Mouse (Mus musculus) kidney, postnatal 25 days (tissue): ENCODE results near the gene Fto.

ENCODE experiments used
- DNase-seq, 2 experiments: peaks; one replicate each; pipeline ENCODE4 v3.0.0; 2021; ENCODE audit warnings: mixed read lengths in 2 of 2

Fto gene

DNA sequence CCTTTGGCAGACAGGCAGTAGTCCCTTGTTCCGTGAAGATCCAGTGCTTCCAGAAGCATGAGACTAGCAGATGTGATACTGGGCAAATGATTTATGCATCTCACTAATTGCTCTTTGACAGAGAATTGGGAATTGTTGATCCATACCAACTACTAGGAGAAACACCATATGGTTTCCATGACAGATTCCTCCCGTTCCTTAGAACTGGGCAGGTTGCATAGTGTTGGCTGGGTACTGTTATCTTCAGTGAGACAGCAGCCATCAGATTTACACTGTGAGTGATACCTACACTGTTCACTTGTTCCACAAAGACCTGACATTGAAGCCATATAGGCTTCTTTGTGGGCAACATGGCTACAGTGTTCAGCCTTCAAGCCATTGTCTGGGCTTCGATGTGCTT lies 191.0 kb downstream of the Fto start:
- DNase-seq, result no peak

GRCm38 (mm10) chr8:91504891-91505290 lies 191.6 kb downstream of the Fto start:
- DNase-seq, result peak in 1 of 2 experiments; percentile 39

GRCm38 (mm10) chr8:91505411-91505954 lies 192.2 kb downstream of the Fto start:
- no peak for DNase-seq

- DNase-seq, result no peak
Observed at GRCm38 (mm10) chr8:91505997-91506672, 192.8 kb downstream of the Fto start.

DNA sequence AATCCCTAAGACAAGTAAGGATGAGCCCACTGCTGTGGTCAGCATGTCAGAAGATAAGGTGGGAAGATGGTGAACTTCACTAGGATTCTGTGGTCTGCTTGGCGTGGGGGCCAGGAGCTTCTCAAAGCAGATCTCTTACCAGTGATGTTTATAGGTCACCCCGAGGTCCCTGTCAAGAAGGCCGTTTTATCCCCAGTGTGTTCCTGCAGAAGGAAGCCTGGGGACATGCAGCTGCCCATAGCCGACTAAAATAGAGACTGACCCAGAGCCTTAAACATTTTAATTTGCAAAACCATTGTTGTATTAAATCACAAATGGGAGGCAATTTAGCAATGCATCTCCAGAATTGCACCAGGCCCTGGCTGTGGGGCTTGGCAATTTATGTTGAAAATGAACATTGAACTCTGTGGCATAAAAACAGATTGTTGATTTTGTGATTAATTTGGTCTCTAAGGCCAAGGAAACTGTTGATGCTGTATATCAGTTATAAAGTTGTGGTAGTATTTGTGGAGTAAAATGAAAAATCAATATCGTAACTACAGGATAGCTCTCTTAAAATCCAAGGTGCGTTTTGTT lies 193.4 kb downstream of the Fto start:
- no peak for DNase-seq

GRCm38 (mm10) chr8:91507681-91508097 lies 194.4 kb downstream of the Fto start:
- DNase-seq, result no peak

DNA sequence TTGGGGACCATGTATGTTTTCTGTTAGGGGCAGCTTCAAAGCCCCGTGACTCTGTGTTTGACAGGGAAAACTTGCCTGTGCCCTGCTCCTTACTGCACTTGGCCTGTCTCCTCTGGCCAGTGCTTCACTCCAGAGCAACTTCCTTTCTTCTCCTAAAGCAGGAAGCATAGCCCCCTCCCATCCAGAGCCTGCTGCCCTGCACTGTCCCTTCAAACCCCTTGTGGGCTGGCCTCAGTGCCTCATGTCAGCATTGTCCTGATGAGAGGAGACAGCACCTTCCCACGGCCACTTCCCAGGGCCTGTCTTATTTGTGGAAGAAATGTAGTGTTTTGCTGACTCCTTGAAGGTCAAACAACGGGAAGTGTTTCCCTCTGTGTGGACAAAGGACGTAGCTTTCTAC lies 195.0 kb downstream of the Fto start:
- DNase-seq, result no peak

DNA sequence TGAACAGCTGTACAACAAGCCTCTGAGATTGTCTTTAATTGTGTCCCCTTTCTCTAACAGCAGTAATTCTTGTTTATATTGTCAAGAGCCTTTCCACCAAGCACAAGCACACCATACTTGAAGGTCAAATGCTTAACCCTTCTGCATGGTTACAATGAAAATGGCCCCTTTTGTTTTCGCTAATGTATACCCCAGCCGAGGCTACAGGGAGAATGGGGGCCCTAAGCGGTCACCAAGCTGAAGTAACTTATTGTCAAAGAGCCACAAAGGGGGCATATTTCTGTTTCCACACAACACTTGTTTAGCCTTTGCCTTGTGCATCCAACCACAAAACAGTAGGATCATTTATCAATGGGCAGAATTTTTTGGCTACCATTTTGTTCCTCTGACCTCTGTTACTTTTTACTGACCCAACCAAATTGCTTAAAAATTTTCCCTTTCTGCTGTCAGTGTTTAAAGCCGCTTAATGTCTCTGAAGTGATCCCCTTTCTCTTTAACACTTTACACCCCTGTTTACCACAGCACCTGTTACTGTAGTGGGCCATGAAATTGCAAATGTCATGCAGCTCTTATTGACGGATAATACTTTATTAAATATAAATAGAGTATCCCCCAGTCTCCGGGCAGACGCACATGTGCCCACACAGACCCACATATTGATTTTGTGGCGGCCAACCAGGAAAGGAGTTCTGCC lies 196.0 kb downstream of the Fto start:
- no peak for DNase-seq

GRCm38 (mm10) chr8:91509900-91510260 lies 196.6 kb downstream of the Fto start:
- no peak for DNase-seq

DNA sequence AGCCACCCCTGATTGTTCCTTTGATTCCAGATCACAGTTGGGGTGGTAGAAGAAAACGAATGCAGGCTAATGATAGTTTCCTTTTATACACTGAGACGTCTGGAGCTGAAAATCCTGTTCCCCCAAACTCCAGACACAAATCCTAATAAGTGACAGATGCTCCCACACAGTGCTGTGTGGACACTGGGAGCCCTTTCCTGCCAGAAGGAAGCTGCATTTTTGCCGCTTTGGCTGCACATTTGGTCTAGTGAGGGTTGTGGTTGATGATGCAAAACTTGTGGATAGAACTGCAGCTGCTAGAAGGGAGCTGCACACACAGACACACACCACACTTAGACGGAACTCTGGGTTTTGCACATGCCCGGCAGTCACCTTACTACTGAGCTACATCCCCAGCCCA lies 197.4 kb downstream of the Fto start:
- no peak for DNase-seq

DNA sequence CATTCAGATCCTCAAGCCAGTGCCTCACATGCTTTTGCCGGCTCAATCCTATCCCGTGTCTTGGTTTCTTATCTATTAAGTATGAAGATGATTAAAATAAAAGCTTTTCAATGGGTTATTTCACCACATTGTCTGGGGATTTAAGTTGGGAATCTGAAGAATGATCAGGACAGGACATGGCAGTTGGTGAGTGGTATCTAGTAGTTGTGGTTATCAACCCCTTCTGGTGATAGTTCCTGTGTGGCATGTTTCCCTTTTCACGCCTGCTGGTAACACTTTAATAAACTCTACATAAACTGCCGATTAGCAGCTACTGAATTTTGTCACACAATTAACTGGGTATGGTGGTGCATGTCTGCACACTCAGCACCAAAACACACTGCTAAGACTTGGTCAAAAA lies 198.6 kb downstream of the Fto start:
- no peak for DNase-seq

DNA sequence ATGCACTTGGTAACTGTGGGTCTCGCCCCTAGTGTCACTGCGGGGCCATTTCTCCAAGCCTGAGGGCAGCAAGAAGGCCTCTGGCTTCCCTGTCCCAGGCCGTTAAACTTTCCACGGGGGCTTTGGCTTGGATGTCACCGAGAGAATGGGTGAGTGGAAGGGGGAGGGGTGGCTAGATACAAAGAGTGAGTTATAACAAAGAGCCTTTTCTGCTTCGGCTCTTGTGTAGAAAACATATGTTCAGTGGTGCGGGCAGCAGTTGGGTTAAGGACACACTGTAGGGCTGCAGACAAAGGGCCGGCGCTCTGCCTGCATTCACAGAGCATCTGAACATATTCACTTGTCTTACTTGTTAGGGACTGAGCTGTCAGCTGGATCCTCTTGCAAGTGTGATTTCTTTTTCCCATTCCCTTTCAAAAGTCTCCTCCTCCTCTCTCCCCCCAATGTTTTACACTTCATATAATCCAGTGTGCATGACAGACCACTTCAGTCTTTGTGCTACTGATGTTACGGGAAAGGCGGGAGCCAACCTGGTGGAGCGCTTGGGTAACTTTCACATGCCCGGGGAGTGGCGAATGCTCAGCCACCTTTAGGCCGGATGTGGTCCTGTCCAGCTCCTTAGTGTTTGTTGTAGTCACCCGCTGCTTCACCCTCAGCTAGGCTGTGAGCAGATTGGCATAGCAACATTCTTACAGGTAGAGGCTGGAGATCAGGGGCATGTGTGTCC lies 201.6 kb downstream of the Fto start:
- no peak for DNase-seq

GRCm38 (mm10) chr8:91516422-91516821 lies 203.1 kb downstream of the Fto start:
- DNase-seq, result no peak

GRCm38 (mm10) chr8:91518085-91518484 lies 204.8 kb downstream of the Fto start:
- DNase-seq, result no peak

DNA sequence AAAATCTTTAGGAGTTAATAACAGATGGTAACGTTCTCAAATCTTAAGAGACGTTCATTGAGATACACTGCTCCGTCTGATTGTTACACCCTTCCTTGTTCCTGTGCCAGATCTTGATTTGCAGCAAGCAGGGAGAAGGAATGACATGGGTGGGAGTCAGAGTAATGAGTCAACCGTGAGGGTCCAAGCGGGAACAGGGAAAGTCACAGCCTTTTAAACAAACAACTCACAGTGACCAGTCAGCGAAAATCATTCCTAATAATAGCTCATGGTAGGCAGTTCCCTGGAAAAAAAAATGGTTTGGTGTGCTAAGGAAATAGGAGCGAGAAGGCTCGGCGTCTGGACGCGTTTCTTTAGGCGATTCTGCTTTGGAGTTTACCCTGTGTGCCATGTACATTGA lies 208.9 kb downstream of the Fto start:
- no peak for DNase-seq

DNA sequence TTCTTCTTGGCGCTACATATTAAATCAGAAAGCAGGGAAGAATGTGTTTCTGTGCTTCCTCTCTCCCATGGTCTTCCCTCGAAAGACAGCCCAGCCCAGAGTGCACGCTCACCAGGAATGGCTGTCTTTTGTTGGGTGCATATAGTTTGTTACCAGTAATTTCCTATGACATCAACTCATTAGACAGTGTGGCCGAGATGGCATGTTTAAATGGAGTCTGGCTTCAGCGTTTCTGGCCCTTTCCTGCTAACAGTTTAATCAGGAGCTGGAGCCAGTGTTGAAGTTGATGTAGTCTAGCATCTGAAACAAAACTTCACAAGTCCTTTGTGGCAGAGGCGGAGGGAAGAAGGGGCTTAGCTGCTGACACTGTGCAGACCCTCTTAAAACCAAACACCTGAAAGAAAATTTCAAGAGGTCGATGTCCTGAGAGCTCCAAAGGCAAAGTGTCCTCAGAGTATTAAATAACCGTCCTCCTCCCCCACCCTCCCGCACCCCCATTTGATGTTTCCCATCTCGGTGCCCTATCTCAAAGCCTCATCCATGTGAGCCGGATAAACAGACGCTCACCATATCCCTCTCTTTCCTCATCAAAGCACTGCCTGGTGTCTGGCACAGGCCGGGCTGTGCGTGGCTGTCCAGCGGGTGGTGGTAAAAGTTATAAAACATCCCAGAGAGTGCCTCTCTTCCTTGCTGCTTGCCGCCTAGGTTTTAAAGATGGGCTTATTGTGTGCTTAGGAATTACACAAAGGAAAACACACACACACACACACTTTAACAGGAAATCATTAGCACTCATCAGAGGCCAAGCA lies 210.9 kb downstream of the Fto start:
- DNase-seq, result no peak

GRCm38 (mm10) chr8:91524865-91525250 lies 211.5 kb downstream of the Fto start:
- no peak for DNase-seq

- no peak for DNase-seq
Observed at GRCm38 (mm10) chr8:91525342-91525817, 212.1 kb downstream of the Fto start.

- DNase-seq, result peak; percentile 64 to 71
Observed at GRCm38 (mm10) chr8:91528967-91529366, 215.6 kb downstream of the Fto start.

DNA sequence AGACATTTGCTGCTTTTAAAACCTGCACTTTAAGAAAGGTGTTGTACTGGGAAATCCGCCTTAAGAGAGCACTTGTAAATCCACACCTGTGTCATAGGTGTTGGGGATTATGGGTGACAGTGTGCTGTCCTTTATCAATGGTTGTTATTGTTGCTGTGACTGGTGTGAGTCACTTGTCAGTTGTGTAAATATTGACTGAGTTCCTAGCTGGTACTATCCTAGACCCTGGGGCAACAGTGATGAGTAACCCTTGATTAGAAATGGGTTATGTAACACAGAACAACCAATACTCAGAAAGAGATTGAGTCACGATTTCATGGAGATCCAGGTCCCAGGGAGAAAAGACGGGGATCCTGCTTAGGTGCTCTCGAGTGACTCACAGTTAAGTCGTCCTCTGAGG lies 216.4 kb downstream of the Fto start:
- no peak for DNase-seq

DNA sequence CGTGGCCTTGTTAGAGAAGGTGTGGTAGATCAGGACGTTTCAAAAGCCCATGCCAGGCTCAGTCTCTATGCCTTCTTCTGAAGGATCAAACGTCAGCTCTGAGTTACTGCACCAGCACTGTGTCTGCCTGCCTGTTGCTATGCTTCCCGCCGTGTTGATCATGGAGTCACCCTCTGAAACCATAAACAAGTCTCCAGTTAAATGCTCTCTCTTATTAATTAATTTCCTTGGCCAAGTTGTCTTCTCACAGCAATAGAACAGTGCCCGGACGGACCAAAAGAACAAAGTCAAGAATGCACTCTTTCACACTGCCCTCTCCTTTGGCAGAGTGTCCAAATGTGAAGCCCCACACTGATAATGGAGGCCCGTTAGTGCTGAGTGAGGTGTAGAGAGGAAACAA lies 217.3 kb downstream of the Fto start:
- DNase-seq, result no peak

GRCm38 (mm10) chr8:91531971-91532370 lies 218.6 kb downstream of the Fto start:
- DNase-seq, result peak; percentile 81 to 93
